Mouse (Mus musculus): ENCODE measurements at regions not wholly inside any gene's neighbourhood (a gene's known extent, or its start where the extent isn't known, plus 50 kb on each side); places are given as distances from the start of the nearest gene placed in this dataset.

DNA sequence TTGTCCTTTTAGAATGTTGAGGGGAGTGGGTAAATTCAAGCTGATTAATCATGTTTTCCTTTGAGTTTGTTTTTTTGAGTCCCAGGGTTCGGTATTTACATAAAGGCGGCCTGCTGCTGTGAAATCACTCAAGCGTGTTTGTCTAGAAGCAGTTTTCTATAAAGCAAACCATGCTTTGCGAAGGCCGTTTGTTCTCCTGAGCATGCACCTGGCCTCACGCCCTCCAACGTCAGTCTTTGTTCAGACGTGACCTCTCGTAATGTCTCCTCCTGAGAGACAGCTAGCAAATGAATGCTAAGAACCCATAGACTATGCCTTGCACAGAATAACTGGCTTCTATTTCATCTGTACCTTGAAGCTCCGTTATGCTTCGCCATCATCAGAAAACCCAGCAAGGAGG, 92.8 kb upstream of the Kcnk2 start:
- ATAC-seq = no peak
- Histone ChIP-seq H3K27me3 (ENCODE audit: control insufficient read depth, insufficient read depth, low read depth, low read length) (no peaks in the 10 kb centered on the region), H3K36me3 (ENCODE audit: control insufficient read depth, insufficient read depth, low read length) (no peaks in the 10 kb centered on the region), H3K4me2 (ENCODE audit: low read length) (no peak overlapping the region), H3K4me3 (ENCODE audit: low read depth, low read length) (no peak overlapping the region), H3K9ac (ENCODE audit: low read depth, low read length) (no peak overlapping the region), H3K9me3 (replicated peaks; ENCODE audit: control insufficient read depth, low read length, poor library complexity, severe bottlenecking) (no peaks in the 10 kb centered on the region), H3K4me1 (ENCODE audit: control insufficient read depth, insufficient read depth, low read length) (0 out of 2 replicates have a peak, but pooled peaks cover 2% of the 10 kb centered on the region), H3K27ac (ENCODE audit: low read length) (no peak overlapping the region)
- 26% methylated on average over 11 of the region's 11 CpGs for WGBS

DNA sequence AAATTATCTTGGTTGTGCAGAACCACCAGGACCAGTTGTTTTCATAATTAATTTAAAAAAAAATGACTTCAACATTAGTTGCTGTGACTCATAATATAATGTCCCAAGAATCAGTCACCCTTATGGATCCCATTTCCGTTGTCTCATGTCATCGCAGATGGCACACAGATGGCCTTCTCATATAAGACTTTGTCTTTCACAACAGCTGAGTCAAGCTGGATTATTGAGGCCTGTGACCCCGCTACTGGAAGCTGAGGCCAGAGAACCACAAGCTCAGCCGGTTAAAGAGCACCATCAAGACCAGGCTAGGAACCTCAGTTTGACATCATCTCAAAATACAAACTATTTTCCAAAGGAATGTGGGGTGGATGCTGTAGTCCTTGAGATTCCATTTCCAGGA, 83.3 kb upstream of the Kcnk2 start:
- Histone ChIP-seq H3K9me3 (replicated peaks; ENCODE audit: control insufficient read depth, low read length, poor library complexity, severe bottlenecking) (no peaks in the 10 kb centered on the region), H3K27me3 (ENCODE audit: control insufficient read depth, insufficient read depth, low read depth, low read length) (no peaks in the 10 kb centered on the region), H3K36me3 (ENCODE audit: control insufficient read depth, insufficient read depth, low read length) (no peaks in the 10 kb centered on the region), H3K4me2 (ENCODE audit: low read length) (no peak overlapping the region), H3K4me3 (ENCODE audit: low read depth, low read length) (no peak overlapping the region), H3K4me1 (ENCODE audit: control insufficient read depth, insufficient read depth, low read length) (no peaks in the 10 kb centered on the region), H3K27ac (ENCODE audit: low read length) (no peak overlapping the region), H3K9ac (ENCODE audit: low read depth, low read length) (no peak overlapping the region)
- no peak for ATAC-seq
- WGBS = 92% methylated on average over 4 of the region's 4 CpGs

DNA sequence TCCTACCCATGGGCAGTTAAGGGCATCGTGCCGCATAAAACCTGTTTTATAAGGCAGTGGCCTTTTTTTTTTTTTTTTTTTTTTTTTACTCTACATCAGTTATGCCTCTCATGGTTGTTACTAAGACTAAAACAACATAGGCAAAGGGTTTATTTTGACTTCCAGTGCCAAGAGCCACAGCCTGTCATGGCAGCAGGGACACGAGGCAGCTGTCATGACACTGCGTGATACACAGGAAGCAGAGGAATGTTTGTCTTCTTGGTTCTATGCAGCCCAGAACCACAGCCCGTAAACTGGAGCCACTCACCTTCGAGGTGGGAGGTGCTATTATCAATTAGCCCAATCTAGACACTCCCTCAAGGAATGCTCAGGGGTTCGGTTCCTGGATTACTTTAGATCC, 81.3 kb upstream of the Kcnk2 start:
- H3K27me3 ChIP-seq (ENCODE audit: control insufficient read depth, insufficient read depth, low read depth, low read length) = no peaks in the 10 kb centered on the region
- H3K4me1 ChIP-seq (ENCODE audit: control insufficient read depth, insufficient read depth, low read length) = no peaks in the 10 kb centered on the region
- no peak overlapping the region for H3K9ac ChIP-seq (ENCODE audit: low read depth, low read length)
- ATAC-seq = no peak
- H3K27ac ChIP-seq (ENCODE audit: low read length) = no peak overlapping the region
- 89% methylated on average over 7 of the region's 7 CpGs for WGBS
- H3K9me3 ChIP-seq (replicated peaks; ENCODE audit: control insufficient read depth, low read length, poor library complexity, severe bottlenecking) = no peaks in the 10 kb centered on the region
- H3K4me3 ChIP-seq (ENCODE audit: low read depth, low read length) = no peak overlapping the region
- no peak overlapping the region for H3K4me2 ChIP-seq (ENCODE audit: low read length)
- H3K36me3 ChIP-seq (ENCODE audit: control insufficient read depth, insufficient read depth, low read length) = no peaks in the 10 kb centered on the region

DNA sequence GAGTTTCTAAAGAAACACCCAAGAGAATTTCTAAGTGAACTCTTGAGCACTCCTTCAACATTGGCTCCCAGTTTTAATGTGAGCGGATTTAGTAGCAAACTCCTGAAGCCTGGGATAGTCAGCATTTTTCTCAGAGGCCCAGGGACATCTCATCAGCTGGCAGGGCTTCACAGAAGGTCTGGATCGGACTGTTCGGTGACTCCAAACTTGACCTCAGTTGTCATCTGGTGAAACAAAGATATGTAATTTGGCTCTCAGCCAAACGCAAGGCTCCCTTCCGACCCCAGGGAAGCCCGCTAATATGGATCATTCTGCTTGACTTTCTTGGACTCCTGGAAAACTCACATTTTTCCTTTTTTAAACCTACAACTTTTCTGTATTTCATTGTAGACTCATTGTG, 76.0 kb upstream of the Kcnk2 start:
- ATAC-seq = no peak
- whole genome bisulfite sequencing = 88% methylated on average over 6 of the region's 6 CpGs
- H3K9me3 ChIP-seq (replicated peaks; ENCODE audit: control insufficient read depth, low read length, poor library complexity, severe bottlenecking) = no peaks in the 10 kb centered on the region
- no peak overlapping the region for H3K27ac ChIP-seq (ENCODE audit: low read length)
- H3K27me3 ChIP-seq (ENCODE audit: control insufficient read depth, insufficient read depth, low read depth, low read length) = no peaks in the 10 kb centered on the region
- no peaks in the 10 kb centered on the region for H3K4me1 ChIP-seq (ENCODE audit: control insufficient read depth, insufficient read depth, low read length)
- H3K4me3 ChIP-seq (ENCODE audit: low read depth, low read length) = no peak overlapping the region
- no peak overlapping the region for H3K9ac ChIP-seq (ENCODE audit: low read depth, low read length)
- H3K36me3 ChIP-seq (ENCODE audit: control insufficient read depth, insufficient read depth, low read length) = no peaks in the 10 kb centered on the region
- H3K4me2 ChIP-seq (ENCODE audit: low read length) = no peak overlapping the region

DNA sequence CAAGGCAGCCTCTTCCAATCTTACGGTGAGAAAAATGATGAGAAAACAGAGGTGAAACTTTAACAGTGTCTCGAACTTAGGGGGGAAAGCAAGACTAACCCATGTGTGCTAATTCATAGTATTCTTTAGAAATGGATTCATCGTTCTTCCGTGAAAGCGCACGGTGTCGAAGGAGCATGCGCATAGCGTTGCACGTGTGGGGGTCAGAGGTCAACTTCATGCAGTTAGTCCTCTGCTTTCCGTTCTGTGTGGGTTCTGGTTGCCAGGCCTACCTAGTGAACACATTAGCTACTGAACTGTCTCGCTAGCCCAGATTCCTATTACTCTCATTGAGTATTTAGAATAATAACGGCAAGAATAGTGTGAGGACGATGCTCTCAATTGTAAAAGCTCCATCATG, 74.7 kb upstream of the Kcnk2 start:
- Histone ChIP-seq H3K36me3 (ENCODE audit: control insufficient read depth, insufficient read depth, low read length) (no peaks in the 10 kb centered on the region), H3K9me3 (replicated peaks; ENCODE audit: control insufficient read depth, low read length, poor library complexity, severe bottlenecking) (no peaks in the 10 kb centered on the region), H3K9ac (ENCODE audit: low read depth, low read length) (no peak overlapping the region), H3K4me2 (ENCODE audit: low read length) (no peak overlapping the region), H3K27ac (ENCODE audit: low read length) (no peak overlapping the region), H3K4me1 (ENCODE audit: control insufficient read depth, insufficient read depth, low read length) (no peaks in the 10 kb centered on the region), H3K4me3 (ENCODE audit: low read depth, low read length) (no peak overlapping the region), H3K27me3 (ENCODE audit: control insufficient read depth, insufficient read depth, low read depth, low read length) (no peaks in the 10 kb centered on the region)
- no peak for ATAC-seq
- WGBS = 94% methylated on average over 14 of the region's 14 CpGs

DNA sequence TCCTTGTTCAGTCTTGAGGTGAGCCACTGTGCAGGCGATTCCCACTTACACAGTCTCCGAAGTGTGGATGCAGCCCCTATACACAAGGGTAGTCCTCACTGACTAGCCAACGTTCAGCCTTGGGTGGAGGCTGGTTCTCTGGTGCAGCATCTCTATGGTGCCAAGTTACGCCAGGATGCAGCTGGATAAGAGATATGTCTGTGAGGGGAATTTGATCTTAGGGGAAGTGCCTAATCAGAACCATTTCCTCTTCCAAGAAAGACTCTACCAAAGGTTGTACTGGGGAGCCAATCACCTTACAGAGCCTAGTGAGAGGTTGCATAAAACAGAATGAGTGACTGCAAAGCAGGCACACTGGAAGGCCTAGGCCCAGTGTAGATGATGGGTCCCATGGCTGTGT, 71.0 kb upstream of the Kcnk2 start:
- H3K4me2 ChIP-seq (ENCODE audit: low read length) = no peak overlapping the region
- H3K36me3 ChIP-seq (ENCODE audit: control insufficient read depth, insufficient read depth, low read length) = no peaks in the 10 kb centered on the region
- H3K27ac ChIP-seq (ENCODE audit: low read length) = no peak overlapping the region
- no peaks in the 10 kb centered on the region for H3K27me3 ChIP-seq (ENCODE audit: control insufficient read depth, insufficient read depth, low read depth, low read length)
- H3K4me3 ChIP-seq (ENCODE audit: low read depth, low read length) = no peak overlapping the region
- H3K4me1 ChIP-seq (ENCODE audit: control insufficient read depth, insufficient read depth, low read length) = no peaks in the 10 kb centered on the region
- ATAC-seq = no peak
- H3K9ac ChIP-seq (ENCODE audit: low read depth, low read length) = no peak overlapping the region
- WGBS = 85% methylated on average over 4 of the region's 4 CpGs
- H3K9me3 ChIP-seq (replicated peaks; ENCODE audit: control insufficient read depth, low read length, poor library complexity, severe bottlenecking) = no peaks in the 10 kb centered on the region

DNA sequence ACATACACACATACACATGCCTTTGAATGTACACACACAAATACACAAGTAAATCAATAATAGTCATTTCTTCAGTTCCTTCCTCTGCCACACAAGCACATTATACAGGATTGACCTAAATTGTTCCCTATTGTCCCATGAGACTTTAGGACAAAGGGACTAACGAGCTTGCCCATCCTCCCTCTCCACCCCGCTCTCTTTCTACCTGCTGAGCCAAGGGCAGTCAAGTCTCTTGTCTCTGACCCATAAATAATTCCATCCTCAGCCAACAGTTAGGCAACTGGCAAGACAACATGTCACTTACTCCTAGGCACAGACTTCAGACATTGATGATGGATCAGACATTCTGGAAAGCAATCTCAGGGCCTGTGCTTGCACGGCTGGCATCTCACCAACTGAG, 56.3 kb upstream of the Kcnk2 start:
- Histone ChIP-seq H3K4me1 (ENCODE audit: control insufficient read depth, insufficient read depth, low read length) (0 out of 2 replicates have a peak, but pooled peaks cover 4% of the 10 kb centered on the region), H3K4me2 (ENCODE audit: low read length) (no peak overlapping the region), H3K9ac (ENCODE audit: low read depth, low read length) (no peak overlapping the region), H3K27ac (ENCODE audit: low read length) (no peak overlapping the region), H3K9me3 (replicated peaks; ENCODE audit: control insufficient read depth, low read length, poor library complexity, severe bottlenecking) (no peaks in the 10 kb centered on the region), H3K27me3 (ENCODE audit: control insufficient read depth, insufficient read depth, low read depth, low read length) (no peaks in the 10 kb centered on the region), H3K4me3 (ENCODE audit: low read depth, low read length) (no peak overlapping the region), H3K36me3 (ENCODE audit: control insufficient read depth, insufficient read depth, low read length) (no peaks in the 10 kb centered on the region)
- no peak for ATAC-seq
- WGBS = 59% methylated on average over 3 of the region's 3 CpGs

Measured in midbrain, embryonic 16.5 days (tissue).